In the genomic region with DNA sequence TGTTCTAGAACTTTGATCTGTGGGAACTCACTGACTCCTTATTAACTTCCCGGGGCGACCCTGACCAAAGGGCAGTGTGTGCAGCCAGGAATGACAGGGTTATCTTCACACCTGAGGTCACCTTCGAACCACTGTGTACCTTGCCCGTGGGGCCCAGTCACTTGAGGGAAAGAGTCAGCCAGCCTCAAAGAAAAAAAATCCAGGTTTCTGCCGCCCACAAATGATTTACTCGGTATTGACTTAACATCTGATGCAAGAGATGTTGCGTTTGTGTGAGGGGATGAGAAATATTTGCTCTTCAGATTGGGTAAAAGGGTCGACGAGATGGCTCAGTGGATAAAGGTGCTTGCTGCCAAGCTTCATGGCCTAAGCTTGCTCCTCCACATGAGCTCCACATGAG, we compare ENCODE assay signal across 17 mouse cellular contexts. TPM values are rescaled to one million over a fixed set of nuclear protein-coding genes. Genes with fewer than 3 reads are reported as not detected.
DNase-seq lines count a peak whose midpoint lies in the region; ATAC-seq and TF ChIP-seq lines count a peak whose summit lies in the region.
"Had no signal": no experiment of that assay in that cellular context is flagged by ENCODE, and none has a peak within 500 bp of the region (broad histone marks: within the 10 kb centered on the region; RNA-seq: fewer than 3 reads in every experiment).

No protein-coding gene starts in this region.

- peak; percentile 42; the same call in 1 of the 2 replicates for ATAC-seq in liver, embryonic 14.5 days (ENCODE audit: insufficient read depth)
- ATAC-seq: forebrain, embryonic 15.5 days had no signal

- H3K36me3 ChIP-seq in liver, embryonic 14.5 days (replicated peaks; ENCODE audit: control insufficient read depth, insufficient read depth, low read depth): no peaks in the 10 kb centered on the region
- H3K36me3 ChIP-seq: forebrain, embryonic 15.5 days; hindbrain, embryonic 15.5 days; limb, embryonic 12.5 days; midbrain, embryonic 10.5 days had no signal

- peak; percentile 48 for DNase-seq in urinary bladder, postnatal 14 days (ENCODE audit: low spot score)
- DNase-seq in urinary bladder, postnatal 25 days (ENCODE audit: low spot score): no peak
- DNase-seq in kidney, postnatal 10 days: peak; percentile 45
- no peak for DNase-seq in liver, embryonic 14.5 days (ENCODE audit: low read depth in 3 of 3, low spot score in 3 of 3)
- peak; percentile 90 for DNase-seq in yolk sac, embryonic 10.5 days (ENCODE audit: low spot score)
- DNase-seq in layer of hippocampus, adult 11-12 months (ENCODE audit: low spot score): no peak
- no peak for DNase-seq in cerebellum, adult 11 months
- no peak for DNase-seq in natural killer cell, adult 2 months (ENCODE audit: low spot score in 2 of 2)
- DNase-seq: cerebellum, adult 2 months; embryo, embryonic 11 days; heart, adult 18-20 months; right cerebral cortex, adult 18-20 months had no signal

- no peak overlapping the region for H3K9ac ChIP-seq in liver, embryonic 14.5 days (replicated peaks)
- H3K9ac ChIP-seq: forebrain, embryonic 15.5 days; hindbrain, embryonic 15.5 days; limb, embryonic 12.5 days had no signal

- H3K4me2 ChIP-seq in liver, embryonic 14.5 days (ENCODE audit: low read depth): no peak overlapping the region
- H3K4me2 ChIP-seq: forebrain, embryonic 15.5 days; hindbrain, embryonic 15.5 days; limb, embryonic 12.5 days had no signal

- no peak overlapping the region for H3K27ac ChIP-seq in liver, embryonic 14.5 days
- H3K27ac ChIP-seq: forebrain, embryonic 15.5 days; hindbrain, embryonic 15.5 days; limb, embryonic 12.5 days; midbrain, embryonic 10.5 days had no signal

- peaks cover 0 to 14% of the 10 kb centered on the region in 2 experiments; a peak in 2 of 4 replicates for H3K4me1 ChIP-seq in liver, embryonic 14.5 days (replicated peaks; ENCODE audit: control insufficient read depth in 2 of 2, insufficient read depth in 2 of 2, low read length in 1 of 2)
- H3K4me1 ChIP-seq: forebrain, embryonic 15.5 days; hindbrain, embryonic 15.5 days; limb, embryonic 12.5 days; midbrain, embryonic 10.5 days had no signal

- H3K4me3 ChIP-seq in liver, embryonic 14.5 days (ENCODE audit: insufficient read depth in 1 of 2, low read depth in 2 of 2, low read length in 2 of 2): no peak overlapping the region
- H3K4me3 ChIP-seq: forebrain, embryonic 15.5 days; hindbrain, embryonic 15.5 days; limb, embryonic 12.5 days; midbrain, embryonic 10.5 days; myocyte had no signal

- H3K9me3 ChIP-seq in liver, embryonic 14.5 days (ENCODE audit: control insufficient read depth, low read length): no peaks in the 10 kb centered on the region
- H3K9me3 ChIP-seq: forebrain, embryonic 15.5 days; hindbrain, embryonic 15.5 days; limb, embryonic 12.5 days; midbrain, embryonic 10.5 days had no signal

- 67% methylated on average over 9 of the region's 9 CpGs for WGBS in liver, embryonic 14.5 days (ENCODE audit: insufficient replicate concordance)

- no peaks in the 10 kb centered on the region for H3K27me3 ChIP-seq in liver, embryonic 14.5 days (ENCODE audit: control insufficient read depth, insufficient read depth, low read length)
- H3K27me3 ChIP-seq: forebrain, embryonic 15.5 days; hindbrain, embryonic 15.5 days; limb, embryonic 12.5 days had no signal

- TF ChIP-seq CTCF in liver, embryonic 14.5 days (IDR thresholded peaks at IDR 0.05; ENCODE audit: low read depth): no peak

- TF ChIP-seq EP300 in liver, embryonic 14.5 days (IDR thresholded peaks at IDR 0.05; ENCODE audit: low read depth): no peak

RNA-seq across cellular contexts. Expression of a gene that starts 10.2 kb away (rescaled TPM):
- polyA plus RNA-seq in liver, embryonic 14.5 days (2012; rRNA removed): 5.7 and 8.6 TPM in 2 replicates
- 7.9 and 10.8 TPM in 2 replicates for polyA plus RNA-seq in liver, embryonic 14.5 days (2014; fragmentation: Nextera tagmentation; extraction: Ambion mirVana)

Comparison
In these comparisons a context has a peak if more than half of its experiments do, and no peak if none do; other contexts are left out.
1. DNase-seq: peak in urinary bladder, postnatal 14 days (single experiment), kidney, postnatal 10 days (single experiment) and yolk sac, embryonic 10.5 days (single experiment); none in urinary bladder, postnatal 25 days (single experiment), liver, embryonic 14.5 days (0 of 3), layer of hippocampus, adult 11-12 months (single experiment), cerebellum, adult 11 months (single experiment) and natural killer cell, adult 2 months (0 of 2).